Mouse (Mus musculus) cerebral cortex, adult 2 months (tissue): ENCODE data around the gene Unc13b.

Source experiments
- WGBS: fragments of 180-500 bp; shearing (Covaris S2); methylation state at CpG from one replicate; pipeline ENCODE4 v1.1.7; 2018; 5-methylcytosine and 5-hydroxymethylcytosine counted together

Gene Unc13b

DNA sequence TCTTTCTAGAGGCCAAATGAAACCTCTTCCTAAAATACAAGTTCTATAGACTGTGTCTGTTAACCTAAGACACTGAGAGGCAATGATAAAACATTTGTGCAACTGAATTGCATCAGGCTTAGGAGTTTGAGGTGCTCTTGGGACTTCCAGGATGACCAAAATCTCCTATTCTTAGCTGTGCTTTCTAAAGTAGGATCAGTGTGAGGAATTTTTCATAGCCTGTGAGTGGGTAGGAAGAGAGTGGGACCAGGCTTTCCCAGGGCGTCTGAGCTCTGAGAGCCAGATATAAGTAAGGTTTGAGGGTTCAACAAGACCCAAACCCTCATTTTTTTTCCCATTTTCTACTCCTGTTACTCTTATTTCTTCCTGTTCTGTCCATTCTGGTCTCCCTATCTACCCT, 174.2 kb downstream of the Unc13b start:
- WGBS = 70% methylated on average over 1 of the region's 1 CpGs

DNA sequence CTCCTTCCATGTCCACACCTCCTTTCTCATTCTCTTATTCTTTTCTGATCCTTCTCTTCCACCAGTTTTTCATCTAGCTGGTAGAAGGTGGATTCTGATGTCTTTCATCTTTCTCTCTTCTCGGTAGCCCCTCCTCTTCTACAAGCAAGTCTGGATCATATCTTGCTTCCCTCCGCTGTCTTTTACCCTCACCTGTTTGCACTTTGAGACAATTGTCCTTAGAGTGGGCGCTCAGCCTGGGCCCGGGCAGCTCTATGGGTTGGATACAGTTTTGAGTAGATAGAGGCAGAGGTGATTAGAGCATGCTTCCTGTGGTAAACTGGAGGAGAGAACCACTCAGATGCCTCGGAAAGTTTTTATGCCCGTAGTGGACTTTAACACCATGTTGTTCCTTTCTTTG, 174.7 kb downstream of the Unc13b start:
- WGBS = 94% methylated on average over 6 of the region's 6 CpGs

DNA sequence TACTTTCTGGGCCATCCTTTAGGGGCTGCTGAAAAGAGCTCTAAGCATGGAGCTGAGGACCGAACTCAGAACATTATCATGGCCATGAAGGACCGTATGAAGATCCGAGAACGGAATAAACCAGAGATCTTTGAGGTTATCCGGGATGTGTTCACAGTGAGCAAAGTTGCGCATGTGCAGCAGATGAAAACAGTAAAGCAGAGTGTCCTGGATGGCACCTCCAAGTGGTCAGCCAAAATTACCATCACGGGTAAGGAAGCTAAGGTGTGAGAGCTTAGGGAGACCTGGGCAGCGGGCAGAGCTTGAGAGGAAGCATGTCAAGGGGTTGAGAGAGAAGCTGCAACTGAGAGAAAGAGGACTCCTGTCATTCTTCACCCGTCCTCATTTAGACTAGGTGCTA, 178.1 kb downstream of the Unc13b start:
- WGBS = 95% methylated on average over 9 of the region's 9 CpGs

DNA sequence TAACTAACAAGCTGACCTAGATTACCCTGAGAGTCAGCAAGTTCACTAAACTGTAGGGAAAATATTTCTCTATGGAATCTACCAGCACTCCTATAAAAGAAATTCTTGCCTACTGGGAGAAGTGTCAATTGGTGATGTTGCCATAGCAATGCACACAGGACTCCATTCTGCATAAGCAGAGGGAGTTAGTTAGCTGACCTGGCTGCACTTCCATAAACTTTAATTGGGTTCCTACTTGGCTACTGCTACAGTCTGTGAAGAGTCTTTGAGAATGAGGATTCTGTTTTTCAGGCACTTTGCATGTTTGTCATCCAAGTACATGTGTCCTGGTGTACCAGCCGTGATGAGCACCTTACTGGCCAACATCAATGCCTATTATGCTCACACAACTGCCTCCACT, 182.0 kb downstream of the Unc13b start:
- 57% methylated on average over 1 of the region's 1 CpGs for WGBS

DNA sequence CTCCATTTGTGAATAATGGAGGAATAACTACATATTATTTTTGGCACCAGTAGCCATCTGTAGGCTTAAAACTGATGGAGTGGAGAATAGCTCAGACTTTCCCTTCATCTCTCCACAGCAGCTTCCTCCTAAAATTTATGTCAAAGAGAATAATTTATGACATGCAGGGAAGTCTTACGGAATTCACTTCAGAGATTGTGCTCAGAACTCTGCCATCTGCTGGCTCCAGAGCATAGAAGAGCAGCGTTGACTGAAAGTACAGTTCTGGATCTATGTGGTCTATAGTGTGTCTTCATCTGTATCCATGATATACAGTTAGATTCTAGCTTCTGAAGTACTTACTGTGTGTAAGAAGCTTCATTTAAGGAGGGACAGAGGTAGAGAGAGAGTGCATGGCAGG, 185.3 kb downstream of the Unc13b start:
- WGBS = 25% methylated on average over 2 of the region's 2 CpGs

DNA sequence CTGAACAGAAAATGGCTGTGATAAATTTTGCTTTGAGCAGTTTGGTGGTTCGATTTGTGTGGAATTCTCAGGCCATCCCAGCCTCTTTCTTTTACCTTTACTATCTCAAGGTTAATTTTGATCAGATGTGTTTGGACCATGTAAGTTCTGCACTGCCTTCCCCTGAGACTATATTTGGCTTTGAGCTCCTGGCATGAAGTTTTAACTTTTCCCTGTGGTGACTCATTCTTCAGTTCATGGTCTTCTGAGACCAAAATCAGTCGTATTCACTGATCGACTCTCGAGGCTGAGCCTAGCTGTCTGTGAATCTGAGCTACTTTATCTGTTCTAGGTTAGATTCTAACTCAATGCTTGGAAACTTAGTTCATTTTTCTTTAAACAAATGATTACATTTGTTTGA, 187.0 kb downstream of the Unc13b start:
- WGBS = 74% methylated on average over 4 of the region's 4 CpGs

DNA sequence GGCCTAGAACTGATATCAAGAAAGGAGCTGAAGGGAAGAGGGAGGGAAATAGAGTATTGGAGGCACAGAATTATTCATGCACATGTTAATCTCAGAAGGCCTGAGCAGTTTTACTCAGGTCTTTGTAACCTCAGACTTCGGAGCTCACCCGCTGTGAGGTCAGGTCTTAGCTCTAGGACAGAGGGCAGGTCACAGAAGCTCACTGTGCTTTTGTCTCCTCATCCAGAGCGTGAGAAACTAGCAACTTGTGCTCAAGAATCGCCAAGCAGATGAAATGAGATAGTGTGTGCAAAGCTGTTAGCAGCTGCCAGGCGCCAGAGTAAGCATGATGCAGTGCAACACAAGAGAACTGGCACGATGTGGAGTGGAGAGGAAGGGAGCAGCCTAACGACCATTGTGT, 189.3 kb downstream of the Unc13b start:
- 52% methylated on average over 7 of the region's 7 CpGs for WGBS

DNA sequence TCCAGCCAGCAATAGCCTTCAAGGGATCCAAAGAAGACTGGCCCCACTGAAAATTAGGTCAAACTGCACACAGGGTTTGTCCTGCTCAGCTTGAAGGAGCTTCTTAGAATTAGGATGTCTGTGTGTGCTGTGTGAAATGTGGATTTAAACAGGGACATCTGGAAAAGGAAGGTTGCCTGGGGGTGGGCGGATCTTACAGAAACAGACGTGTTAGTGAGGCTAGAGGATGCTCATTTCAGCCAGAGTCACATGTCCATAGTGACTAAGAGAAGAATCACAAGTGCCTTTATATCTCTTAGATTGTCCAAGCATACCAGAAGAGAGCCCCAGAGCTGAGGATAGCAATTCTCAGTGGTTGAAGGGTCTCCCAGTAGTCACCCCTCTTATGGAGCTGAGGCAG, 190.2 kb downstream of the Unc13b start:
- 55% methylated on average over 2 of the region's 2 CpGs for WGBS

DNA sequence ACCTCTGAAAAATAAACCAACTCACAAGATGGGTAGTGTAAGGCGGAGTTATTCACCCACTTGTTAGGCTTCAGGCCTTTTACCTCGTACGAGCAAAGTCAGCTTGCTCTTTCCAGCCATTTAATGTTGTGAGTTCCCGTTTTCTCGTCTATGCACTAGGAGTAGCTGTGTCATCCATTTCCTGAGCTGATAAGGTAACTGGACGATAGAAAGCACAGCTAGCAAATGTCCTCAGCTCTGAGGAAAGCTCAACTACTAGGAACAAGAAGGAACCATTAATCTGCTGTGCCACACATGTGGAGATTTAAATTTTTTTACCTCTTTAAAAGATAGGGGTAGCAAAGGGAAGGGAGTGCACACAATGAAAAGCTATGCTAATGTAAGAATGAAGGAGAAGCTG, 192.5 kb downstream of the Unc13b start:
- WGBS = 86% methylated on average over 6 of the region's 6 CpGs

DNA sequence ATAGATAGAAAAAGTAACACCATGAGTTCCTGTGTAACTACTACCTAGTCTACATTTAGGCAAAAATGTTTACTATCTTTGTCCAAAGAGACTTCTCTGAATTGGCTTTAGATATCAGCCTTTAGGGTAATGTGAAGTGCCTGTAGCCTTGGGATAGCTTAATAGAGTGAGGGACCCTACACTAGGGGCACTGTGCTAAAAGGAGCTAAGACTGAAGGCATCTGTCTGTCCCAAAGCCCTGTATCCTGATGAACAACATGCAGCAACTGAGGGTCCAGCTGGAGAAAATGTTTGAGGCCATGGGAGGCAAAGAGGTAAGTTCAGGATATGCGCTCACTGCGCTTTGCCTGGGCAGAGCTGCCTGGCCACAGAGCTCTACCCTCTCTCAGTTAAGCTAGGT, 198.3 kb downstream of the Unc13b start:
- WGBS = 98% methylated on average over 2 of the region's 2 CpGs

DNA sequence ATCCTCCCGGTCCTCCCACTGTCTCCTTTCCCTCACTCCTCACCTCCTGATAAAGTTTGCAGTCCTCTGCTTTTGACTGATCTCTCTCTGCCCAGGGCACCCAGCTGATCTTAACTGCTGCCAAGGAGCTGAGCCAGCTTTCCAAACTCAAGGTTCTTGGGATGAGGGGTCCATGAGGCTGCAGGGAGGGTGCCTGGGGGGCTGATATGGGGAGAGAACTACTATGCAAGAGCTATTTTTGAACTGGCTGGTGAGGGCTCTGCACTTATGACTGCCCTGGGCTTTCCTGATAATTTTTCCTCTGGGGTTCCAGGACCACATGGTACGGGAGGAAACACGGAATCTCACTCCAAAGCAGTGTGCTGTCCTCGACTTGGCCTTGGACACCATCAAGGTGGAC, 199.8 kb downstream of the Unc13b start:
- 93% methylated on average over 4 of the region's 4 CpGs for WGBS

DNA sequence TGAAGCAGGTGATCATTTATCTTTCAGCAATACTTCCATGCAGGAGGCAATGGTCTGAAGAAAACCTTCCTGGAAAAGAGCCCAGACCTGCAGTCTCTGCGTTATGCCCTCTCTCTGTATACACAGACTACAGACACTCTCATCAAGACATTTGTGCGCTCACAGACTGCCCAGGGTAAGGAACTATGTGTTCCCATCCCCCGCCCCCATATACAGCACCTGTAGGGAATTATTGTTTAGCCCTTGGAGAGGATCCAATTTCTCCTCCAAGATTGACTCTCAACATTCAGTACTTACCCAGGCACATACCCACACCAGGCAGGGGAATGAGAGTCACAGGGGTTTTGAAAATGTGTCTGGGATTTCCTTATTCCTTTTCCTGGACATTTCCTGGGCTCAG, 200.7 kb downstream of the Unc13b start:
- WGBS = 76% methylated on average over 3 of the region's 3 CpGs

DNA sequence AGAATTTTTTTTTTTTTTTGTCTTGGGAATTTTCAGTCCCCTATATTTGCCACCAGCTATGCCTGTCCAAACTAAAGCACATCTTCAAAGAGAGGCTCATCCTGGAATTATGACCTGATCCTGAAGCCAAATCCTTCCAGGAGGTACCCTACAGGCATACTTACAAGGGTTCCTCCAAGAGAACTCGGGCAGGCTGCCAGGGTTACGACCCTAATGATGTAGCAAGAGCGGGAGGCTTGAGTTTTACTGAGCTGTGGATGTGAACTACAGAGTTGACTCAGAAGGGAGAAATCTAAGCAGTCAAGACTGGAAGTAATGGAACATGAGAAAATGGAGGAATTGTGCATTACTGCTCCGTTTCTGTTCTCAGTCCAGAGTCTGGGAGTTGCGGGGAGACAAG, 201.3 kb downstream of the Unc13b start:
- WGBS = 74% methylated on average over 5 of the region's 5 CpGs

DNA sequence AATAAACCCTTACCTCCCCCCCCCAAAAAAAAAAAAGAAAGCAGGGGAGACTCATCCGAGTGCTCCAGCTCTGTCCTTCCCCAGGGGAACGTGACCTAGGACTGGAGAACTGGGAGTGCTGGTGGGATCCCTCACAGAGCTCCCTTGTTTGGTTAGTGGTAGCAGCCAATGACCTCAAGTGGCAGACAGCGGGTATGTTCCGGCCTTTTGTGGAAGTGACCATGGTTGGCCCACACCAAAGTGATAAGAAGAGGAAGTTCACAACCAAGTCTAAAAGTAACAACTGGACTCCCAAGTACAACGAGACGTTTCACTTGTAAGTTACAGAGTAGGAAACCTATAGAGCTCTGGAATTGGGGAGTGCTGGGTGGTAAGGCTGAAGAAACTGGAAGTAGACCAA, 204.1 kb downstream of the Unc13b start:
- WGBS = 87% methylated on average over 6 of the region's 6 CpGs

DNA sequence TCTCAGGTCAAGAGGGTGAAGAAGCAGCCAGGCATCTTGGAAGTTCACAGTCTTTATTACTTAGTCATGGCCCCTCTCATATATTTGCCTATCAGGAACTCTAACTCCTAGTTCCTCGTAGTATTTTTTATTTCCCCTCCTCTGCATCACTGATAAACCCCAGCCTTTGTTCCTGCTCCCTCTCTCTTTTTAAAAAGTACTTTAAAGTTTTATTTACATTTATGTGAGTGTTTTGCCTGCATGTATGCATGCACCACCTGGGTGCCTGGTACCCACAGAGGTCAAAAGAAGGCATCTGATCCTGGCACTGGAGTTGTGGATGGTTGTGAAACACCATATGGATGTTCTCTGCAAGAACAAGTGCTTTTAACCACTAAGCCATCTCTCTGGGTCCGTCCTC, 207.4 kb downstream of the Unc13b start:
- 44% methylated on average over 2 of the region's 2 CpGs for WGBS

DNA sequence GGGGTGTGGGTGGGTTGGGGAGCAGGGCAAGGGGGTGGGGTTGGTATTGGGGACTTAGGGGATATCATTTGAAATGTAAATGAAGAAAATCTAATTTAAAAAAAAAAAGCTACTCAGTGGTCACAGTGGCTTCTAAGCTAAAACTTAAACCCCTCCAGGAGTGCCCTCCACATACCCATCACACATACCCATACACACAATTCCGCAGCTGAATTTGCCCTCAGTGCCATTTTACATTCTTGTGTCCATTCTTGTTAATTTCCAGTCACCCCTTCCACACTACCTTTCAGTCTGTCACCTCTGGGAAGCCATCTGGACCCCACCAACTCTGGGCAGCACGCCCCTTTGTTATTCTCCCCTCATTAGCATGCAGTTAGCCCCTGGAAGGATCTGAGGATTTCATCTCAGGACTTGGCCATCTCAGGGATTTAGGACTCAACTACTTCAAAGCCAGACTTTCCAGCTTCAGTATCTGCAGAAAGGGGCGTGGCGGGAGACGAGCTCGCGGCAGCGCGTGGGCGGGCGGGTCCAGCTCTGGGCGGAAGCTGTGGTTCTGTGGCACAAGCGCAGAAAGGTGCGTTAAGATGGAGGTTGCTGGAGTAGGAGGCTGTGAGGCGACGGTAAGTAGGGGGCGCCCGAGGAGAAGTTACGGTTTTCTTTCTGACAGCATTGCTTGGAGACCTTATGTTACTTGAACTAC, 208.0 kb downstream of the Unc13b start, which contains the start of gene Atp8b5:
Gene Atp8b5 (plus strand): TSS at position 537 of the 700 bp plus-strand sequence.
- 2% methylated on average over 19 of the region's 19 CpGs for WGBS

DNA sequence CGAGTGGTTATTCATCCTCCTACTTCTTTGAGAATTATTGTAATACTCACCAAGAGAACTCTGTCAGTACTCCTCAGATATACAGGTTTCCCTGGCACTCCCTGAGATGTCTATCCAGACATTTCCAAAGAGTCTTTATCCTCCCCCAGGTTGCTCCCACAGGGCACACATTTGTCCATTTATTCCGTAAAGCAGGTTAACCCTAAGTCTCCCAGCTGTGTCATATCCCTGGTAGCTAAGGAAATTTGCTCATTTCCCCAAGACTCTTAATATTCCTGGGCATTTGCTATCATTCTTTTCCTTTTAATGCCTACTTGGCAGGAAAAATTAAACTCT, 208.5 kb downstream of the Unc13b start:
- 1% methylated on average over 2 of the region's 2 CpGs for WGBS

DNA sequence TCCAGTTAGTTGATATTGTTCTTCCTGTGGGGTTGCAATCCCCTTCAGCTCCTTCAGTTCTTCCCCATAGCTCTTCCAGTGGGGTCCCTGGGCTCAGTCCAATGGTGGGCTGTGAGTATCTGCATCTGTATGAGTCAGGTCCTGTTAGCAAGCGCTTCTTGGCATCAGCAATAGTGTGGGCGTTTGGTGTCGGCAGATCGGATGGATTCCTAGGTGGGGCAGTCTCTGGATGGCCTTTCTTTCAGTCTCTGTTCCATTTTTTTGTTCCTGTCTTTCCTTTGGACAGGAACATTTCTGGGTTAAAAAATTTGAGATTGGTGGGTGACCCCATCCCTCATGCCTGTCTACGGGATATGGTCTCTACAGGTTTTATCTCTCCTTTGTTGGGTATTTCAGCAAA, 226.7 kb downstream of the Unc13b start:
- 74% methylated on average over 5 of the region's 5 CpGs for WGBS

DNA sequence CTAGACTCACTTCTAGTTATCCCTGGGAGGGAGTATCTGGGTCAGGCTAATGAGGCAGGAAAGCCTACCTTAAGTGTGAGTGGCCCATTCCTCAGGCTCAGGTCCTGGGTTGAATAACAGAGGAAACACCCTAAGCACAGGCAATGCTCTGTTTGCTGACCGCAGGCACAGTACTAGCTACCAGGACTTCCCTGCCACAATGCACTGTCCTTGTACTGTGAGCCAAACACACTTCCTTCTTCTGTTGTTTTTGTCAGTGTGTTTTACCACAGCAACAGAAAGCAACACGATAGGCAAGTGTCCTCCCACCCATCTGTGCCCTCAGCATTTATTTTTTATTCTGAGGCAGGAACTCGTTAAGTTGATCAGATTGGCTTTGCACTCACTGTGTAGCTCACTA, 228.6 kb downstream of the Unc13b start:
- 47% methylated on average over 3 of the region's 3 CpGs for WGBS

DNA sequence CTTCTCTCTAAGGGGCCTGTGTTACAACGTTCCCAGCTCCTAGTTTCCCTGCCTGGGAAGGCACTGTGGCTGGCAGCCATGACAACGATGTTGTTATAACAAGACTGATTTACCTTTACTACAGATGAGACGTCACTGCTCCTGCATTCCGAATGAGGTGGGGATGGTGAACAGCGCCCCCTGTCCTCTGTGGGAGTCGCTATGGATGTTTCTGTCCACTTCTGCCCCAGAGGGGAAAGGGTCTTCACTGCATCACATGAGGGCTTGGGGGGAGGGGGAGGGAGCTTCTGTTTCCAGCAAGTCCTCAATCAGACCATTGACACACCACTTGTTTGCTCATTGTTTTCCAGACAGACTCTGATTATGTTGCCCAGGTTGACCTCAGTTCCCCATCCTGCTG, 235.2 kb downstream of the Unc13b start:
- WGBS = 45% methylated on average over 6 of the region's 6 CpGs

DNA sequence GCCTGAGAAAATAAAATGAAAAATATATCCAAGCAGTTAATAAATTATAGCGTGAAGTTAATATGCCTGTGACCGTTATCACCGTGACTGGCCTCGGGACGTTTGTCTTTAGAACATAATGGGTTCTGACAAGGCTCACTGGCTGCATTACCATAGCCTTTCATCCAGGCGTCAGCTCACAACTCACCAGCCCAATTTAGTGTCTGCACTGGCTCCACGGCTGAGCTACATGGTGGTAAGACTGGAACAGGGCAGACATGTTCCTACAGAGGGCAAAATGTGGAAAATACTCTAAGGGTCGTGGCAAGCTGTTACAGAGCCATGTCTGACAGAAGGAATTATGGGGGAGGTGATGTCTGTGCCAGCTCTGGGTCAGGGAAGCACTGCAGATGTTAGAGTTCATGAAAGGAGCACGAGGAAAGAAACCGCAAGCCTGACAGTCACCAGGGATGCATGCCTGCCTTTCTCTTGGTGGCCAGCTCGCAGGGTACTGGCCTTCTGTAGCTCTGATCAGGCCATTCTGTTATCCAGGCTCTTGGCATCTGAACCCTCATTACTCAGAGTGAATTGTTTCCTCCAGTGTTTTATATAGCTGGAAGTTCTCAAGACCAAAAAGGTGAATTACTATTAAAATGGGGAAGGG, 251.1 kb downstream of the Unc13b start:
- 68% methylated on average over 11 of the region's 11 CpGs for WGBS
